Mouse (Mus musculus): ENCODE data around the gene Adamtsl5.

GRCm38 (mm10) chr10:80299824-80300223 lies 48.4 kb downstream of the Adamtsl5 start:
- TF ChIP-seq CTCF (IDR thresholded peaks at IDR 0.05; ENCODE audit: borderline replicate concordance, insufficient read depth, low read length) = no peak
- no peak for TF ChIP-seq POLR2A (IDR thresholded peaks at IDR 0.05; ENCODE audit: low read depth, low read length)

All from embryonic fibroblast, embryonic 13.5 days (primary cell).